Mouse (Mus musculus) spleen, adult 2 months (tissue): ENCODE data around the gene 1700123L14Rik. TPM values are rescaled to one million over a fixed set of nuclear protein-coding genes. Genes with fewer than 3 reads are reported as not detected.
"Not testable (repeated sequence)": the region's sequence is repeated elsewhere in the genome, so short reads cannot be mapped to it uniquely, and the experiment has no call there.

Experiments
- DNase-seq, 2 experiments: peaks; one replicate each; pipeline versions ENCODE4 v3.0.0 to v3.0.0-alpha.2; 2012 to 2021; ENCODE audit warnings: low spot score in 2 of 2, low read depth in 1 of 2
- H3K27ac ChIP-seq: fragments of 200-500 bp; 2 replicates; pipeline ENCODE4 v1.5.1; 2012; ENCODE audit warnings: low read length, inconsistent platforms; ENCODE audit not compliant: insufficient read depth
- H3K27me3 ChIP-seq: fragments of 200-500 bp; 2 replicates; pipeline ENCODE4 v1.6.1; 2012; ENCODE audit warnings: mild to moderate bottlenecking, moderate library complexity, low read length, inconsistent platforms; ENCODE audit not compliant: control insufficient read depth, insufficient read depth
- H3K36me3 ChIP-seq: fragments of 200-500 bp; 2 replicates; pipeline ENCODE4 v1.6.1; 2012; ENCODE audit warnings: mild to moderate bottlenecking, low read length, inconsistent platforms; ENCODE audit not compliant: control insufficient read depth, insufficient read depth
- H3K4me1 ChIP-seq: fragments of 200-500 bp; 2 replicates; pipeline ENCODE4 v1.6.1; 2011; ENCODE audit warnings: inconsistent platforms; ENCODE audit not compliant: control insufficient read depth, insufficient read depth, insufficient read length
- H3K4me3 ChIP-seq: fragments of 200-500 bp; 2 replicates; pipeline ENCODE4 v1.5.1; 2011; ENCODE audit warnings: mild to moderate bottlenecking, inconsistent platforms; ENCODE audit not compliant: insufficient read depth, insufficient read length; ENCODE audit errors: extremely low read depth
- CTCF ChIP-seq: fragments of 200-500 bp; IDR thresholded peaks from 2 replicates; pipeline ENCODE4 v1.5.1; 2011; ENCODE audit warnings: mild to moderate bottlenecking, inconsistent platforms; ENCODE audit not compliant: insufficient read depth, insufficient read length, insufficient replicate concordance; ENCODE audit errors: extremely low read depth
- POLR2A ChIP-seq: fragments of 200-500 bp; IDR thresholded peaks from 2 replicates; pipeline ENCODE4 v1.6.1; 2011; ENCODE audit warnings: low read depth, low read length, inconsistent platforms
- WGBS: fragments of 180-500 bp; shearing (Covaris S2); methylation state at CpG from one replicate; pipeline ENCODE4 v1.1.7; 2018; 5-methylcytosine and 5-hydroxymethylcytosine counted together
- polyA plus RNA-seq: library from polyadenylated mRNA; depleted of rRNA; stranded (reverse); fragments of >200 nt; gene quantifications from 2 replicates; pipeline ENCODE4 v1.2.3, GENCODE M21; 2012; rRNA removed

The 1700123L14Rik gene
- polyA plus RNA-seq: not detected in 2 replicates

DNA sequence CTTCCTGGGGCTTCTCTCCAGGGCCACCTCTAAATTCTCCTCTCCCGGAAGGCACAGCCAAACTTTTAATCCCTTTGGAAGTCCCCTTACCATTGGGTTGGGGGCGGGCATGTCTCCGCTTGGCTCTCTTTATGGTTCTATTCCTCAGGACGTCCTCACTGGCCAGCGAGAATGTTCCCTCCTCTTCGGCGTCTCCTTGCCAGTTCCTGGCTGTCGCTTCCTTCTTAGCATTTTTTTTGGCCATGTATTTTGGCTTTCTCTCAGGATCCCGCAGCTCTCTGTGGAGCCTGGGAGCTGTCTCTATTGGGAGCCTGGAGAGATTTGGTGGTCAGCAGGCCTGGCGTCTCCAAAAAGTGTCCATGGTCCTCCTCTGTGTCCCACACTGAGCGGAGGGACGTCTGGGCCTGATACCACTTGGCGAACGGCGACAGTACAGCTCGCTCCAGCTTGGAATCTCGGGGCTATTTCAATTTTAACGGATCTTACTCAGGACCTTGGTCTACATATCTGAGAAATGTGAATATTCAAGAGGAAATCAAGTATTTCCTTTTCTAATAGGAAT lies at the start of gene 1700123L14Rik:
Gene 1700123L14Rik (minus strand): TSS at position 426 of the 562 bp plus-strand sequence.
- no peaks in the 10 kb centered on the region for H3K36me3 ChIP-seq
- TF ChIP-seq CTCF (no peak), POLR2A (no peak)
- no peaks in the 10 kb centered on the region for H3K27me3 ChIP-seq
- H3K4me1 ChIP-seq: no peaks in the 10 kb centered on the region
- no peak for DNase-seq
- H3K27ac ChIP-seq: no peak within 1 kb of the TSS
- H3K4me3 ChIP-seq: no peak within 1 kb of the TSS
- 84% methylated on average over 18 of the region's 18 CpGs for WGBS

DNA sequence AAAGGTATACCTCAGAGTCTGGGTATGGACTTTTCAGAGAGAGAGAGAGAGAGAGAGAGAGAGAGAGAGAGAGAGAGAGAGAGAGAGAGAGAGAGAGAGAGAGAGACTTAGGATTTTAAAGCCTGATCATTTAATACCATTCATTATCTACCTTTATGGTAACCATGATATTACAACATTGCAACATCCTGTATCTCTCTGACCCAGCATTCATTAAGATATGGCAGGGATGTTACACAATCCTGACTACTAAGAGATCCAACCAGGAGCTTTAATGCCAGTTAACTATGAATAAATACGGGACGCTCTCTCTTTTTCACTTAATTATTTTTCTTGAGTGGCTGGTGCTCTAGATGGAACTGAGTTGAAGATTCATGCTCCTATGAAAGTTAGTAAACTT lies 39.4 kb upstream of the 1700123L14Rik start:
- Histone ChIP-seq H3K27ac (no peak overlapping the region), H3K36me3 (no peaks in the 10 kb centered on the region), H3K4me1 (no peaks in the 10 kb centered on the region), H3K27me3 (no peaks in the 10 kb centered on the region), H3K4me3 (no peak overlapping the region)
- no peak for DNase-seq
- 98% methylated on average over 2 of the region's 2 CpGs for WGBS
- TF ChIP-seq POLR2A: no peak
- no peak for TF ChIP-seq CTCF

DNA sequence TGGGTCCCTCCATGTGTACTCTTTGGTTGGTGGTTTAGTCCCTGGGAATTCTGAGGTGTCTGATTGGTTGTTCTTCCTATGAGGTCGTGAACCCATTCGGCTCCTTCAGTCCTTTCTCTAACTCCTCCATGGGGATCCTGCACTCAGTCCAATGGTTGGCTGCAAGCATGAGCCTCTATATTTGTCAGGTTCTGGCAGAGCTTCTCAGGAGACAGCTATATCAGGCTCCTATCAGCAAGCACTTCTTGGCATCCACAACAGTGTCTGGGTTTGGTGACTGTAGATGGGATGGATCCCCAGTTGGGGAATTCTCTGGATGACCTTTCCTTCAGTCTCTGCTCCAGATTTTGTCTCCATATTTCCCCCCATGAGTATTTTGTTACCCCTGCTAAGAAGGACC lies 32.9 kb upstream of the 1700123L14Rik start:
- H3K4me3 ChIP-seq, H3K36me3 ChIP-seq, H3K27me3 ChIP-seq, H3K27ac ChIP-seq, H3K4me1 ChIP-seq, DNase-seq: not testable (repeated sequence)
- WGBS: 80% methylated on average over 2 of the region's 2 CpGs

DNA sequence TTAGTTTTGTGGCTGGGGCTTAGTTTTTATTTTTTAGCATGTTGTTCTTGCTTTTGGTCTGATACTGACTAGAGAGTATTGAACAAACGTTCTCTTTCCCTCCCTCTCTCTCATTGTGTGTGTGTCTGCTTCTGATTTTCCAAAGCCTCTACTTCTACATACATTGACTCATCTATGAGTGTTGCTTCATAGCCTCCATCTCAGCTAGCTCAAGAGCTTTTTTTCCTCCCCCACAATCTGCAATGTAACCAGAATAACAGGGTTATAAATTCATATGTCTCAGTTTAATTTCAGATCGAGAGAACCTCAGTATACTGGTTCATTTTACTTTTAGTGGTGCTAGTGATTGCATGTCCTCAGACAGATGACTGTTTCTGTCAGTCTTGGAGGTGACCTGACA lies 20.5 kb upstream of the 1700123L14Rik start:
- Histone ChIP-seq H3K4me1 (no peaks in the 10 kb centered on the region), H3K36me3 (no peaks in the 10 kb centered on the region), H3K27me3 (no peaks in the 10 kb centered on the region), H3K4me3 (no peak overlapping the region), H3K27ac (no peak overlapping the region)
- 64% methylated on average over 2 of the region's 2 CpGs for WGBS
- no peak for DNase-seq
- TF ChIP-seq POLR2A: no peak
- no peak for TF ChIP-seq CTCF

DNA sequence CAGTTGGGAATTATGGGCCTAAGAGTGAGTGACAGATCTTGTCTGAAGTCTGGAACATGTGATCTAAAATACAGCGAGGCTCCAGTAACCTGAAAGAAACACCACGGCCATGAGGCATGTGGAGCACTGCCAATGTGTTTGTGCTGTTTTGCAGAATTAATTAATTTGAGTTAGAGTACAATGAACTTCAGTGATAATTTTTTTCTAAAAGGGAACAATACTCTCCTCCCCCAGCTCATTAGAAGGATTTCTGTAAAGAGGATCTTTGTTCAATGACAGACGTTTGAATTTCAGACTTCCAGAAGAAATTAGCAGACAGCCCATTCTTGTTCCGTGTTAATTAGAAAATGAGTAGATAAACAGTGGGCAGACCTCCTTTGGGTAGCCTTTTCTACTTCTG lies 17.3 kb upstream of the 1700123L14Rik start:
- Histone ChIP-seq H3K27ac (no peak overlapping the region), H3K27me3 (no peaks in the 10 kb centered on the region), H3K36me3 (no peaks in the 10 kb centered on the region), H3K4me3 (no peak overlapping the region), H3K4me1 (no peaks in the 10 kb centered on the region)
- DNase-seq: no peak
- no peak for TF ChIP-seq CTCF
- TF ChIP-seq POLR2A: no peak
- WGBS: 81% methylated on average over 4 of the region's 4 CpGs

- Histone ChIP-seq H3K4me1 (no peaks in the 10 kb centered on the region), H3K27ac (no peak overlapping the region), H3K36me3 (no peaks in the 10 kb centered on the region), H3K4me3 (no peak overlapping the region), H3K27me3 (no peaks in the 10 kb centered on the region)
- TF ChIP-seq CTCF (no peak), POLR2A (no peak)
- no peak for DNase-seq
Observed at GRCm38 (mm10) chr6:96178530-96178929, 12.5 kb upstream of the 1700123L14Rik start.

DNA sequence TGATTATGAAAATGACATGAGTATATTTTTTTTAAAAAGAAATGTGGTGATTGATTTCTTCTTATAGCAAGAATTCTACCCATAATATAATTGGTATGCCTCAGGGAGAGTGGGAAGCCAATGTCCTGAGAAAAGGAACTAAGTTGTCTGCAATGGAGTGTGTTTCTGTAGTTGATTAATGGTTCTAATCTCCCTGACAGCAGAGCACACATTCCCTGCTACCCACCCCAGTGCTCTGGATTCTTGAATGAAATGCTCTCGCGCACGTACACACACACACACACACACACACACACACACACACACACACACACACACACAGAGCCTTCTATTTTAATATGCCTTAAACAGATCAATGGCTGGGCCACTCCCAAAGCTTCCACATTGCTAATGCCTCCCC lies 7.6 kb upstream of the 1700123L14Rik start:
- H3K4me3 ChIP-seq: no peak overlapping the region
- TF ChIP-seq POLR2A: no peak
- H3K27ac ChIP-seq: no peak overlapping the region
- WGBS: 64% methylated on average over 3 of the region's 3 CpGs
- H3K27me3 ChIP-seq: no peaks in the 10 kb centered on the region
- H3K4me1 ChIP-seq: no peaks in the 10 kb centered on the region
- H3K36me3 ChIP-seq: no peaks in the 10 kb centered on the region
- no peak for DNase-seq
